Mouse (Mus musculus) spleen, postnatal 14 days (tissue): ENCODE results near the gene Scp2.
"Not testable (repeated sequence)": the region's sequence is repeated elsewhere in the genome, so short reads cannot be mapped to it uniquely, and the experiment has no call there.

ENCODE experiments used
- DNase-seq, 2 experiments: peaks; one replicate each; pipeline ENCODE4 v3.0.0; 2021 to 2022; ENCODE audit warnings: low spot score in 2 of 2

Gene Scp2

DNA sequence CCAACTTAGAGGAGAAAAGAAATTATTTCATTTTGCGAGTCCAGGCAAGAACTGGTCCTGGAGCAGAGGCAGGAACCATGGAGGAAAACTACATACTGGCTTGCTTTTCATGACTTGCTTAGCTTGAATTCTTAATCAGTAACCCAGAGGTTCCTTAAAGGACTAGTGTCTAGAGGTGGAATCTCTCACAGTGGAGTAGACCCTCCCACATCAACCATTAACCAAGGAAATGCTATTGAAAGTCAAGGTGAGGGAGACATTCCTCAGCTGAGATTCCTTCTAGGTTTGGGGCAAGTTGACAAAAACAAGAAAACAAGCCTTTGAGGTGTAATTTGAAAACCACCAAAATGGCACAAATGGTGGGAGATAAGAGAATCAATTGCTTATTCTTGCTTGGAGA lies at the start of gene Scp2:
TSS of gene Scp2 (minus strand) at position 119 of the 400 bp plus-strand sequence.
- DNase-seq, result no peak

GRCm38 (mm10) chr4:108192821-108193323 lies 48.1 kb upstream of the Scp2 start:
- DNase-seq, result no peak

GRCm38 (mm10) chr4:108182278-108182677 lies 37.5 kb upstream of the Scp2 start:
- DNase-seq, result no peak

GRCm38 (mm10) chr4:108168056-108168455 lies 23.3 kb upstream of the Scp2 start:
- DNase-seq, result no peak

DNA sequence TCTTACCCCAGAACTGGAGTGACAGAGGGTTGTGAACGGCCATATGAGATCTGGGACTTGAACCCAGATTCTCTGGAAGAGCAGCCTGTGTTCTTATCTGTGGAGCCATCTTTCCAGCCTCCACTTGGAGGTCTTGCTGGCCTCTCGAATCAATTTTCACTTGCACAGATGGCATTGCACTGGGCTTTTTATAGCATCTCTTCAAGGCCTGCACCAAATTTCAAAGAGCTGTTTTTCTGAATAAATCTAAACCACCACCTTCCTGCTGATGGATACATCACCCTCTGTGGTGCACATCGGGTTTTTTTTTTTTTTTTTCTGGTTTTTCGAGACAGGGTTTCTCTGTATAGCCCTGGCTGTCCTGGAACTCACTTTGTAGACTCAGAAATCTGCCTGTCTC lies 22.1 kb upstream of the Scp2 start:
- DNase-seq, result no peak

GRCm38 (mm10) chr4:108165152-108165895 lies 20.5 kb upstream of the Scp2 start, which contains the start of gene Echdc2:
Gene Echdc2 (plus strand): TSS chr4:108165437.
- DNase-seq, result no peak

- DNase-seq, result no peak
Observed at GRCm38 (mm10) chr4:108163291-108163690, 18.5 kb upstream of the Scp2 start.

- DNase-seq, result no peak
Observed at GRCm38 (mm10) chr4:108161936-108162335, 17.1 kb upstream of the Scp2 start.

GRCm38 (mm10) chr4:108155141-108155540 lies 10.3 kb upstream of the Scp2 start:
- not testable (repeated sequence) for DNase-seq

DNA sequence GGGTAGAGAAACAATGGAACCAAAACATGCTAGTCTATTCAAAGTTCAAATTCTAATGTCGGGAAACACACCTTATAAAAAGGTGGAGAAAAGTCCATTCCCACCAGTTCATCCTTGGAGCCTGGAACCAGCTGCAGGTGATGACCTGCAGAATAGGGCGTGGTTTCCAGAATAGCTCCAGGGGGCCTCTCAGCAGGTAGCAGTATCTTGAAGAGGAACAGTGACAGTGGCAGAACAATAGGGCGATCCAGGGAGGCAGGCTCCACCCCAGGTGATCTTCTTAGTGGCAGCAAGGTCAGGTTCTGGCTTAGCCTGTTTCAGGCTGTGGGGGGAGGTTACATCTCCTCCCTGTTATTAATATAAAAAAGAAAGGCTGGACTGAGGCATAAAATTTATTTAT lies 756 bp upstream of the Scp2 start:
- not testable (repeated sequence) for DNase-seq

- no peak for DNase-seq
Observed at GRCm38 (mm10) chr4:108143778-108144177, 1.0 kb downstream of the Scp2 start.

GRCm38 (mm10) chr4:108143178-108143577 lies 1.6 kb downstream of the Scp2 start:
- not testable (repeated sequence) for DNase-seq

GRCm38 (mm10) chr4:108136938-108137337 lies 7.9 kb downstream of the Scp2 start:
- no peak for DNase-seq

DNA sequence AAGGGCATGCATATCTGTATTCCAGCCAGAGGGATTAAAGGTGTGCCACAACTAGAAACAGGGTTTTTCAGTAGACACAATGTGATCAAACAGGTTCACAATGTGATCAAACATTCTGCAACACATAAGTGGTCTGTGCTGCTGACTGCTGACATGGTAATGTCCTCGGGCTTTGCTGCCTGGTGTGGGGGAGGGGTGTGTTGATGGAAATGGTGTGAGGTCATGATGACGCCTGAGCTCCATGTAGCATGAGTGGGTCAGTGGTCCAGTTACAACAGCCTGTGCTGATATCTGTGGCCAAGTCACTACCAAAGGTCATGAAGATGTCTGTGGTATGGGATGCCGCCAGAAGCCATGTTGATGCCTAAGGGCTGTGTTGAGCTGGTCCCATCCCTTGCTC lies 14.3 kb downstream of the Scp2 start:
- no peak for DNase-seq

- no peak for DNase-seq
Observed at GRCm38 (mm10) chr4:108128339-108128738, 16.5 kb downstream of the Scp2 start.

- DNase-seq, result no peak
Observed at GRCm38 (mm10) chr4:108127516-108127915, 17.3 kb downstream of the Scp2 start.

GRCm38 (mm10) chr4:108126260-108126659 lies 18.5 kb downstream of the Scp2 start:
- no peak for DNase-seq

GRCm38 (mm10) chr4:108124104-108124503 lies 20.7 kb downstream of the Scp2 start:
- no peak for DNase-seq

DNA sequence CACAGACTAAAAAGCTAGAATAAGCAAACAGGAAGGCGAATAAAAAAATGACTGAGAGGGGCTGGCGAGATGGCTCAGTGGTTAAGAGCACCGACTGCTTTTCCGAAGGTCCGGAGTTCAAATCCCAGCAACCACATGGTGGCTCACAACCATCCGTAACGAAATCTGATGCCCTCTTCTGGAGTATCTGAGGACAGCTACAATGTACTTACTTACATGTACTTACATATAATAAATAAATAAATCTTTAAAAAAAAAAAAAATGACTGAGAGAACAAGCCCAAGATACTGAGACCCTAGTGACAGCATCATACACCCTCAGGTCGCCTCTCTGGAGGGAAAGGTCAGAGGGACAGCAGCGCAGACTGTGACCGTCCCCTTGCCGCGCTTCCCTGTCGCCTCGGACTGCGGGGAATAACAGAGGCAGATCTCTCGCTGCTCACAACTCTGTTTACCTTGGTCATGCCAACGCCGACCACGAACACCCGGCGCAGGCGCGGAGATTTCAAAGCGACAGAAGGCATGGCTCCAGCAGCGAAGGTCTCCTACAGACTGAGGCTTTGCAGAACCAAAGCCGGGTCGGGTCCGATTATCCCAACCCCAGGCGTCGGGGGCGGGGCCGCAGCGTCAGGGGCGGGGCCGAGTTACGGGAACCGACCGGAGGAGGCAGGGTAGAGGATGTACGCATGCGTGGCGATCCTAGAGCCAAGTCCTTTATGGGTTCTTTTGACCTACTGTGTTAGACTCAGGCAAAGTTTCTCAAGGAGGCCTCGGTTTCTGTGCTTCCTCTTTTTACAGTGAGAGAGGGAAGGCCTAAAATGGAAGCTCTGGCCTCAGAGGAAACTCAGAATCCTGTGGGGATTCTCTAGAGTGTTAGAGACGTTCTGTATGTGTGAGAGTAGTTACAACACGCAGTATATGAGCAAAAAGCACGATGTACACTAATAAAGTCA lies 26.6 kb downstream of the Scp2 start:
- peak; percentile 81 to 83 for DNase-seq

DNA sequence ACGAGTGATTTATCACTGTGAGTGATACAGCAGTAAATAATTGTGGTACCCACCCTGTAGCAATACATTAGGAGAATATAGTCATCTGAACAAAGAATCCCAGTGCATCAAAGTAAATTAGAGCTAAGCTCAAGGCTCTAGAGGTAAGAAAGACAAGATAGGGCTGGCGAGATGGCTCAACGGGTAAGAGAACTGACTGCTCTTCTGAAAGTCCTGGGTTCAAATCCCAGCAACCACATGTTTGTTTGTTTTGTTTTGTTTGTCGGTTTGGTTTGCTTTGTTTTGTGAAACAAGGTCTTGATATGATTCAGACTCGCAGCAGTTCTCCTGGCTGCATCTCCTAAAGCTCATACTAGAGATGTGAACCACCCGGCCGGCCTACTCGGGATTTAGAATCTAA lies 27.3 kb downstream of the Scp2 start:
- no peak for DNase-seq

DNA sequence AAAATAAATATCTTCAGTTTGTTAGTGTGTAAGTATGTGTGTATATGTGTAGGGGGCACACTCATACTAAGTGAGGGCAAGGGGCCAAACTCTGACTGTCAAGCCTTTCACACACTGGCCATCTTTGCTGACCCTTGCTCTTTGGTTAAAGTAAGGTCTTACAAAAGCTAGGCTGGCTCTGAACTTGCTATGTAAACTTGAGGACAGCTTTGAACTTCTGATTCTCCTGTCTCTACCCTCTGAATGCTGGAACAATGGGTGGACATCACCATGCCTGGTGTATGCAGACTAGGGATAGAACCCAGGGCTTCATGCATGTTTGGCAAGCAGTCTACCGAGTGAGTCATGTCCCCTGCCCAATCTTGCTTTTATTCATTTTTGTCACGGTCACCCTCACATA lies 28.3 kb downstream of the Scp2 start:
- no peak for DNase-seq

DNA sequence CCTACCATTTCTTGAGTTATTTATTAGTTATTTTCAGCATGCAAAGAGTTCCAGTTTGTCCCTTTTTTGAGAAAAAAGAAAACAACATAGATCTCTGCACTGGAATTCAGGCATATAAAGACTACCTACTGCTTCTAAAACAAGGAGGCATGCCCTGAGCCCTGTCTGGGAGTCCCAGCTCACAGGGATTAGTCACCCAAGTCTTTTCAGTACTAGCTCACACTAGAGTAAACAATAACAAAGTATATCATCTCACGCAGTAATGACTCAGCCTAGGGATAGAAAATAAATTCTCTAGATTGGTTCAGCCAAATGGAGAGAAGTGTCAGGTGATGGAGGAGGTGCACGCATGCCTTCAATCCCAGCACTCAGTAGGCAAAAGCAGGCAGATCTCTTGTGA lies 34.1 kb downstream of the Scp2 start:
- DNase-seq, result no peak
